13 mouse cellular contexts compared by ENCODE assay signal in genomic region chr15:86477471-86477992, GRCm38 (mm10).
DNase-seq lines count a peak whose midpoint lies in the region; ATAC-seq lines count a peak whose summit lies in the region.
"Had no signal": no experiment of that assay in that cellular context is flagged by ENCODE, and none has a peak within 500 bp of the region (broad histone marks: within the 10 kb centered on the region; RNA-seq: fewer than 3 reads in every experiment).

No protein-coding gene starts in this region.

- H3K9me3 ChIP-seq in midbrain, embryonic 10.5 days (replicated peaks): no peaks in the 10 kb centered on the region
- H3K9me3 ChIP-seq in midbrain, embryonic 11.5 days (ENCODE audit: control insufficient read depth, low read length): no peaks in the 10 kb centered on the region
- H3K9me3 ChIP-seq in limb, embryonic 10.5 days (replicated peaks): no peaks in the 10 kb centered on the region
- H3K9me3 ChIP-seq: heart, embryonic 13.5 days; liver, embryonic 13.5 days had no signal

- H3K4me3 ChIP-seq in midbrain, embryonic 10.5 days: no peak overlapping the region
- H3K4me3 ChIP-seq in midbrain, embryonic 11.5 days (ENCODE audit: low read depth, low read length): no peak overlapping the region
- no peak overlapping the region for H3K4me3 ChIP-seq in limb, embryonic 10.5 days
- H3K4me3 ChIP-seq: heart, embryonic 13.5 days; liver, embryonic 13.5 days had no signal

- no peak for DNase-seq in midbrain, embryonic 10.5 days (ENCODE audit: low spot score)
- DNase-seq in midbrain, embryonic 11.5 days (ENCODE audit: low spot score, missing footprints): no peak
- DNase-seq in forelimb bud, embryonic 11.5 days (ENCODE audit: low read depth, low spot score): peak; percentile 64
- peak; percentile 46 for DNase-seq in limb, embryonic 10.5 days (ENCODE audit: low spot score)
- DNase-seq in spleen, postnatal 14 days (ENCODE audit: low spot score in 2 of 2): no peak
- DNase-seq in urinary bladder, adult 2 months (ENCODE audit: low spot score): no peak
- no peak for DNase-seq in heart, adult 18-20 months
- DNase-seq: cerebellum, adult 9-10 months; liver, embryonic 13.5 days; lung, postnatal 14 days had no signal

- H3K27me3 ChIP-seq in midbrain, embryonic 10.5 days (ENCODE audit: low read depth, poor library complexity, severe bottlenecking): no peaks in the 10 kb centered on the region
- no peaks in the 10 kb centered on the region for H3K27me3 ChIP-seq in midbrain, embryonic 11.5 days (ENCODE audit: control insufficient read depth, insufficient read depth, low read length)
- no peaks in the 10 kb centered on the region for H3K27me3 ChIP-seq in limb, embryonic 10.5 days (ENCODE audit: low read depth, poor library complexity, severe bottlenecking)
- H3K27me3 ChIP-seq: liver, embryonic 13.5 days had no signal

- H3K9ac ChIP-seq in midbrain, embryonic 11.5 days (ENCODE audit: low read length): no peak overlapping the region
- H3K9ac ChIP-seq: heart, embryonic 13.5 days; liver, embryonic 13.5 days had no signal

- ATAC-seq in midbrain, embryonic 11.5 days (ENCODE audit: low FRiP score): no peak
- ATAC-seq: activated CD4-positive, CD25-positive, alpha-beta regulatory T cell, adult 4 months; midbrain, embryonic 16.5 days had no signal

- peaks cover 60% of the 10 kb centered on the region for H3K4me1 ChIP-seq in midbrain, embryonic 10.5 days
- peaks cover 14% of the 10 kb centered on the region for H3K4me1 ChIP-seq in midbrain, embryonic 11.5 days (ENCODE audit: control insufficient read depth, insufficient read depth, low read length)
- peaks cover 93% of the 10 kb centered on the region for H3K4me1 ChIP-seq in limb, embryonic 10.5 days

- H3K36me3 ChIP-seq in midbrain, embryonic 10.5 days: no peaks in the 10 kb centered on the region
- no peaks in the 10 kb centered on the region for H3K36me3 ChIP-seq in midbrain, embryonic 11.5 days (ENCODE audit: control insufficient read depth, insufficient read depth, low read length)
- H3K36me3 ChIP-seq in limb, embryonic 10.5 days: no peaks in the 10 kb centered on the region
- H3K36me3 ChIP-seq: heart, embryonic 13.5 days; liver, embryonic 13.5 days had no signal

- H3K4me2 ChIP-seq in midbrain, embryonic 11.5 days: no peak overlapping the region
- H3K4me2 ChIP-seq: heart, embryonic 13.5 days; liver, embryonic 13.5 days had no signal

- H3K27ac ChIP-seq in midbrain, embryonic 10.5 days (replicated peaks): peak overlapping the region; percentile 69
- H3K27ac ChIP-seq in midbrain, embryonic 11.5 days (ENCODE audit: low read depth, low read length): no peak overlapping the region
- peak overlapping the region; percentile 86 for H3K27ac ChIP-seq in limb, embryonic 10.5 days
- H3K27ac ChIP-seq: heart, embryonic 13.5 days; liver, embryonic 13.5 days had no signal

Comparison
In these comparisons a context has a peak if more than half of its experiments do, and no peak if none do; other contexts are left out.
1. DNase-seq: peak in forelimb bud, embryonic 11.5 days (single experiment) and limb, embryonic 10.5 days (single experiment); none in midbrain, embryonic 10.5 days (single experiment), midbrain, embryonic 11.5 days (single experiment), spleen, postnatal 14 days (0 of 2), urinary bladder, adult 2 months (single experiment) and heart, adult 18-20 months (0 of 2).